Mouse (Mus musculus): ENCODE measurements around the gene Stt3b. TPM values are rescaled to one million over a fixed set of nuclear protein-coding genes. Genes with fewer than 3 reads are reported as not detected.
A peak's percentile ranks its signal among the peaks of the same experiment; 100 is the strongest.

The Stt3b gene
- total RNA-seq, 2 experiments from 2014 or later, result 76.4 to 79.4 TPM

DNA sequence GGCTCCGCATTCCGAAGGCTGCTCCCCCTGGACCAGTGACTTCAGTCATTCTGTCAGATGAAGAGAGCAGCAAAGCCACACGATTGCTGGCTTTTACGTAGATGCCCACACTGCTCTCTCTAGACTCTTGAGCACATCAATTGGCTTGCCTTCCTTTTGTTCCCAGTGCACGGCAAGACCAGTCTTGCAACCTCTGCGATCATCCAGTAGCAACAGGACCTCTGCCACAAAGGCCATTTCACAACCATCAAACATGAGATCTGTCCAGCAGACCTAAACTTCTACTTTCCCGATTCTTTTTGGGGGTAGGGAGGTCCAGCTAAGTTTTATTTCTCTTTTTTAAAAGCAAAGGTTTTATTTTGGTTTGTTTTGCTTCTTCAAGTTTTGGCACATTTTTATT is 22.1 kb upstream of the Stt3b start:
- no peak overlapping the region for H3K4me3 ChIP-seq
- H3K27ac ChIP-seq, result no peak overlapping the region
- TF ChIP-seq CTCF (conservative IDR thresholded peaks at IDR 0.05), result no peak
- no peak for DNase-seq (ENCODE audit: low spot score in 2 of 2)

- no peak for TF ChIP-seq CTCF (conservative IDR thresholded peaks at IDR 0.05)
Observed at GRCm38 (mm10) chr9:115330861-115331476, 20.7 kb upstream of the Stt3b start.

DNA sequence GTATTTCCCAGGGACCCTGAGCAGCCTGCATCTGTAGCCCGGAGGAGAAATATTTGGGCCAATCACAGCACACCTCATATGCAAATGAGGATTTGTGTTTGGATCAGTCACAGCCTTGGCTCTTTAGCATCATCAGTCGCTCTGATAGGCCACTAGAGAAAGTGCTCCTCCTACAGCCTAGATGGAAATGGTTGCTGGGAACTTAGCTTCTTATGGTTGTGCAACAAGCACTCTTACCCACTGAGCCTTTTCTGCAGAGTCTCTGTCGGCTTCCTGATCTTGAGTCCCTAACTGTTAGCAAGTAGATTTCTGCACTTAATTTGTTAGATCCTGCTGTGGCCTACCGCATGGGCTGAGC is 16.3 kb upstream of the Stt3b start:
- no peak for TF ChIP-seq CTCF (conservative IDR thresholded peaks at IDR 0.05)
- no peak for DNase-seq (ENCODE audit: low spot score in 2 of 2)
- H3K27ac ChIP-seq, result no peak overlapping the region

More at GRCm38 (mm10) chr9:115330861-115331476, 20.7 kb upstream of the Stt3b start:
- DNase-seq (ENCODE audit: low spot score in 2 of 2), result no peak
- no peak overlapping the region for H3K27ac ChIP-seq
- no peak overlapping the region for H3K4me3 ChIP-seq

GRCm38 (mm10) chr9:115325831-115326532 is 15.8 kb upstream of the Stt3b start:
- Histone ChIP-seq H3K27ac (no peak overlapping the region), H3K4me3 (no peak overlapping the region)
- TF ChIP-seq CTCF (conservative IDR thresholded peaks at IDR 0.05), result no peak
- DNase-seq (ENCODE audit: low spot score in 2 of 2), result no peak

More for the DNA sequence above, 16.3 kb upstream of the Stt3b start:
- no peak overlapping the region for H3K4me3 ChIP-seq

DNA sequence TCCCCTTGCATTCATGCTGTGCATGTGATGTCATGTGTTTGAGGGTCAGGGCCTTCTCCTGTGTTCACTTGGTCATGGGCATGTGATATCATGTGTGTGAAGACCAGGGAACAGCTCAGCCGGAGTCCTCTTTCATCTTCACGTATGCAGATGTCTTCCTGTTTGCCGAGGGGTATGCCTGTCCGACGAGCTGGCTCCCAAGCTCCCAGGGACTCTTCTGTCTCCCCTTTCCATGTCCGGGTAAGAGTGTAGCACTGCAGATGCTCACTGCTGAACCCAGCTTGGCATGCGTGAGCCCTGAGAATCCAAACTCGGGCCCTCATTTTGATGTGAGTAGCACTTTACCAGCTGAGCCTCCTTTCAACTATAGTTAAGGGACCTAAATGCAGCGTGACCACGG is 13.4 kb upstream of the Stt3b start:
- Histone ChIP-seq H3K4me3 (no peak overlapping the region), H3K27ac (no peak overlapping the region)
- no peak for DNase-seq (ENCODE audit: low spot score in 2 of 2)
- TF ChIP-seq CTCF (conservative IDR thresholded peaks at IDR 0.05), result no peak

DNA sequence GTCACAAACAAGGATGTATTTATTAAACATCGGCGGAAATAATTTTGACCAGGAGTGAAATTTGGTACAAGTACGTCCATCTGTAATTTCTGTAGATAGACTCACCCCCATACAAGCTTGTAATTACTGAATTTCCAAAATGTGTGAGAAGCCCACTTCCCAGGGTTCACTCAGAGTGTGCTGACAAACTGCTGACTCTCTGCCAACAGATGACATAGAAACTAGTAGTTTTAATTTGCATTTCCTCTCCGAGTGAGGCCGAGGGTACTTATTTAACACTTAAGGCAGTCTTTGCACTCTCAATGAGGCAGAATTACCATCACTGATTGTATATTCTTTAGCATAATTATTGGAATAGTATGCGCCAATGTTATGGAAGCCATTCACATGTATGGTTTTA is 12.2 kb upstream of the Stt3b start:
- DNase-seq (ENCODE audit: low spot score in 2 of 2), result no peak
- TF ChIP-seq CTCF (conservative IDR thresholded peaks at IDR 0.05), result no peak
- Histone ChIP-seq H3K4me3 (no peak overlapping the region), H3K27ac (no peak overlapping the region)

- Histone ChIP-seq H3K4me3 (no peak overlapping the region), H3K27ac (no peak overlapping the region)
- TF ChIP-seq CTCF (conservative IDR thresholded peaks at IDR 0.05), result peak; percentile 40; the same call in 1 of the 2 replicates
- DNase-seq (ENCODE audit: low spot score in 2 of 2), result no peak
Observed at GRCm38 (mm10) chr9:115321052-115321451, 10.8 kb upstream of the Stt3b start.

- no peak for DNase-seq (ENCODE audit: low spot score in 2 of 2)
- no peak for TF ChIP-seq CTCF (conservative IDR thresholded peaks at IDR 0.05)
- Histone ChIP-seq H3K4me3 (no peak overlapping the region), H3K27ac (no peak overlapping the region)
Observed at GRCm38 (mm10) chr9:115320156-115320555, 9.9 kb upstream of the Stt3b start.

GRCm38 (mm10) chr9:115318621-115319375 is 8.6 kb upstream of the Stt3b start:
- TF ChIP-seq CTCF (conservative IDR thresholded peaks at IDR 0.05), result peak; percentile 32
- Histone ChIP-seq H3K4me3 (no peak overlapping the region), H3K27ac (no peak overlapping the region)
- DNase-seq (ENCODE audit: low spot score in 2 of 2), result no peak

- no peak for TF ChIP-seq CTCF (conservative IDR thresholded peaks at IDR 0.05)
- no peak overlapping the region for H3K27ac ChIP-seq
- no peak for DNase-seq (ENCODE audit: low spot score in 2 of 2)
- no peak overlapping the region for H3K4me3 ChIP-seq
Observed at GRCm38 (mm10) chr9:115317049-115317448, 6.8 kb upstream of the Stt3b start.

- DNase-seq (ENCODE audit: low spot score in 2 of 2), result no peak
- H3K27ac ChIP-seq, result no peak overlapping the region
- no peak for TF ChIP-seq CTCF (conservative IDR thresholded peaks at IDR 0.05)
- no peak overlapping the region for H3K4me3 ChIP-seq
Observed at GRCm38 (mm10) chr9:115314556-115314955, 4.3 kb upstream of the Stt3b start.

- DNase-seq (ENCODE audit: low spot score in 2 of 2), result no peak
- no peak for TF ChIP-seq CTCF (conservative IDR thresholded peaks at IDR 0.05)
Observed at GRCm38 (mm10) chr9:115313830-115314229, 3.6 kb upstream of the Stt3b start.

GRCm38 (mm10) chr9:115311223-115311520 is 951 bp upstream of the Stt3b start:
- TF ChIP-seq CTCF (conservative IDR thresholded peaks at IDR 0.05), result no peak
- peak overlapping the region; percentile 78 for H3K4me3 ChIP-seq
- H3K27ac ChIP-seq, result peak overlapping the region; percentile 91
- DNase-seq (ENCODE audit: low spot score in 2 of 2), result no peak

More at GRCm38 (mm10) chr9:115313830-115314229, 3.6 kb upstream of the Stt3b start:
- no peak overlapping the region for H3K27ac ChIP-seq
- H3K4me3 ChIP-seq, result no peak overlapping the region
